Mouse (Mus musculus) splenic B cell, adult 2 months (primary cell): ENCODE data around the gene Mpc2.
A peak's percentile ranks its signal among the peaks of the same experiment; 100 is the strongest.

Source experiments
- DNase-seq: peaks from one replicate; pipeline ENCODE4 v3.0.0-alpha.2; 2011; ENCODE audit warnings: low read depth, low spot score
- H3K27me3 ChIP-seq: 2 replicates; pipeline ENCODE4 v1.6.1; 2012; ENCODE audit warnings: mild to moderate bottlenecking, low read length, moderate library complexity, mixed read lengths; ENCODE audit not compliant: control insufficient read depth, poor library complexity, insufficient read depth, severe bottlenecking
- H3K36me3 ChIP-seq: 2 replicates; pipeline ENCODE4 v1.6.1; 2012; ENCODE audit warnings: mild to moderate bottlenecking, low read length, moderate library complexity, mixed read lengths; ENCODE audit not compliant: control insufficient read depth, poor library complexity, insufficient read depth, severe bottlenecking

The Mpc2 gene

DNA sequence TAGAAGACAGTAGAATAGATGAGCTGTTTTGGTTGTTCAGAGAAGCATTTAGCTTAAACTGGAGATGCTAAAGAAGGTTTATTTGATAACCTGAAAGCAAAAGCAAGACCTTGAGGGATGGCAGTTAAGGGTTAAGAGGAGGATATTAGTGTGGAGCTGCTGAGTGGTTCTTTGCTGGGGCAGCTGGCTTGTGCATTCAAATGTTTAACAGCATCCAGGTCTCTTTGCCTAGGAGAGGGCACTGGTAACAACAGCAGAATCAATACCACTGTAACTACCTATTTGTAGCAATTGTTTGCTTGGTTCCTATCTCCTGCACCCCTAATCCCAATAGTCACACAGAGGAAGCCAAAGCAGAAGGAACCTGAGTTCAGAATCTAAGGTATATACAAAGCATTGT lies 9.3 kb downstream of the Mpc2 start:
- no peak for DNase-seq
- H3K36me3 ChIP-seq, result no peaks in the 10 kb centered on the region
- no peaks in the 10 kb centered on the region for H3K27me3 ChIP-seq

DNA sequence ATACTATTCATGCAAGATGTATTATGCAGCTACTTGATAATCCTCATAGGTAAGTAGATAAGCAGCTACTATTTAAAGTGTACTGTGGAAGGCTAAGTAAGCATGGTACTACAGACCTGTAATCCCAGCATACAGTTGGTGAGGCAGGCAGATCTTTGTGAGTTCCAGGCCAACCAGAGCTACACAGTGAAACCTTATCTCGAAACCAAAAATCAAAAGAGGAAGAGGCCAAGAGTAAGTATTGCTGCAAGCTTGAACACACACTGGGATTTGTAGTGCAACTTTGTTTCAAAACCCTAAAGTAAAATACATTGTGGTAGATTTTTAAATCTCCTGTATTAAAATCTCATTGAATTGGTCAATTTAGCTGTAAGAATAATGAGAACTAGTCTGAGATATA lies 11.1 kb downstream of the Mpc2 start:
- no peaks in the 10 kb centered on the region for H3K36me3 ChIP-seq
- peak; percentile 41 for DNase-seq
- H3K27me3 ChIP-seq, result no peaks in the 10 kb centered on the region

DNA sequence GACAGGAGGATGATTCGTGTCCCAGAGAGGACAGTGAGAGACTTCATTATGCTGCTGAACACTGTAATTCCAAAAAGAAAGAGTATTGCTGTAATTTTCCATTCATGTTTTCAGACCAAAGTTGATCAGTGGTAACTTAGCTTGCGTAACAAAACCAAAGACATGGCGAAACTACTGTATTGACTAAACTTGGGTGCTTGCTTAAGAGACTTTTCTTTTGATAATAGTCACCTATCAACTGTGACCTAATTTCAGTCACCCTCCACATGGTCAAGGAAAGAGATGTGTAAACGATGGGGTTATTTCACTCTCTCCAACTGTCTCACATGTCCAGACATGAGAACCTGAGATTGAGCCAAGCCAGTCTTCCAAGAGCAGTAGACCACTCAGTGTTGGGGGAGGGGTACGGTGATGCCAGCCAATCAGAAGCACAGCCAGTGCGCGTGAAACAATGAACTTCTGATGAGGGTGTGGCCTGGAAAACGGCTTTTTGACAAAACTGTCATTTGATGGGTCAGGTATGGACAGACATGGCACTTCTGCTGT lies 24.3 kb downstream of the Mpc2 start, which contains the start of gene Adcy10:
TSS of gene Adcy10 (plus strand) at position 496 of the 546 bp plus-strand sequence.
- no peaks in the 10 kb centered on the region for H3K27me3 ChIP-seq
- DNase-seq, result no peak
- 0 out of 2 replicates have a peak, but pooled peaks cover 4% of the 10 kb centered on the region for H3K36me3 ChIP-seq

DNA sequence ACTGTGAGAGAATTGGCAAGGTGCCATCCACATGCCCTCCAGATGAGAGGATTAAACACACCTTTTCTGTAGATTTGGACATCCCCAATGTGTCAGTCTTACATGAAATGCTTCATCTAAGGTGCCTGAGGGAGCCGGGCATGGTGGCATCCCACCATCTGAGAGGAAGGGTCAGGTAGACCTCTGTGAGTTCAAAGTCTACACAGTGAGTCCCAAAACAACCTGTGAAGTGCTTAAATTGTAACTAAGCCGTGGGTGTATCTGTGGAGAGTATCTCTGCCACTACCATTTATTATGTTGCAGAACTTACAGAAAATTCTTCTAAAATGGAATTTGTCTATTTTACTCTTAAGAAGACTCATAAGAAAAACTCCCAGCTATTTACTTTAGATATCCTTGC lies 25.7 kb downstream of the Mpc2 start:
- no peaks in the 10 kb centered on the region for H3K27me3 ChIP-seq
- no peak for DNase-seq
- 0 out of 2 replicates have a peak, but pooled peaks cover 2% of the 10 kb centered on the region for H3K36me3 ChIP-seq

GRCm38 (mm10) chr1:165489197-165489596 lies 28.8 kb downstream of the Mpc2 start:
- no peaks in the 10 kb centered on the region for H3K36me3 ChIP-seq
- no peaks in the 10 kb centered on the region for H3K27me3 ChIP-seq
- no peak for DNase-seq

- Histone ChIP-seq H3K27me3 (no peaks in the 10 kb centered on the region), H3K36me3 (no peaks in the 10 kb centered on the region)
- DNase-seq, result no peak
Observed at GRCm38 (mm10) chr1:165498856-165499255, 38.4 kb downstream of the Mpc2 start.

DNA sequence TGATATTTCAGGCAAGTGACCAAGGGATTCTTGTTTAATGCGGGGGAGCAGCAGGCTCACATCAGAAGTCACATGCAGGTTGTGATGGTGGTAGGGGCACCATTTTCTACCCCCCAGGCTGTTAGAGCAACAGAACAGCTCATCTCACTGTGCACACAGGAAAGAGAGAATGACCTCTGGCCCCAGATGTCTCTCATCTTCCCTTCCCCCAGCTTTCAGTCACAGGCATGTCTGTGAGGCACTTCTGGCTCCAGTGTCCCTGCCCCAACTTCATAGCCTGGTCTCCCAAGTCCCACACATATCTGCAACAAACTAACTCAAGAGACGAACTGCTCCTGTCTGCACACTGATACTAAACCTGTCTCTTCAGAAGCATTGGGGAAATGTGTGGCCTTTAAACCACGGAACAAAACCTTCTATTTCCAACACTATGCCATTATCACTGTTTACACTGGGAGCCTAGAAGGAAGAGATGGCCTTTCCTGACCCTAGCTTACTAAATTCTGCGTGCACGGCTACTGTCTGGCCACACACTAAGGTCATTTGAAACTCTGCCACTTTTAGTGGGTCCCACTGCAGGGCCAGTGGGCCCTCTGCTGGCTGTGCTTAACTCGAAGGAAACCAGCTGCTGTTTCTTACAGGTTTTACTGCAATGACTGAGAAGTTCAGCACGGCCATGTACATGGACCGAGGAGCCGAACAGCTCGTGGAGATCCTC lies 43.0 kb downstream of the Mpc2 start:
- Histone ChIP-seq H3K27me3 (no peaks in the 10 kb centered on the region), H3K36me3 (no peaks in the 10 kb centered on the region)
- DNase-seq, result peak; percentile 38

DNA sequence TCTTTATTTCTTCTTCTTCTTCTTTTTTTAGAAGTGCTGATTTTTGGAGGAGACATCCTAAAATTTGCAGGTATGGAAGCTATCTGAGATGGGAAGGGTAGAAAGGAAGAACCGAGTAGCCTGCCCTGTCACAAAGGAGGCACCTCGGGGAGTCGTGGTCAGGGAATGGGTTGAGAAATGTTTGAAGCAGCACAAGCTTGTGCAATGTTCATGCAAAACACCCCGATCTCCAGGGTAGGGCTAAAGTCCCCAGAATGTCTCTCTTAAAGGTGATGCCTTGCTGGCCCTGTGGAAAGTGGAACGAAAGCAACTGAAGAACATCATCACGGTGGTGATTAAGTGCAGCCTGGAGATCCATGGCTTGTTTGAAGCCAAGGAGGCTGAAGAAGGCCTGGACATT lies 45.9 kb downstream of the Mpc2 start:
- no peak for DNase-seq
- no peaks in the 10 kb centered on the region for H3K36me3 ChIP-seq
- H3K27me3 ChIP-seq, result no peaks in the 10 kb centered on the region

GRCm38 (mm10) chr1:165510161-165510560 lies 49.7 kb downstream of the Mpc2 start:
- no peak for DNase-seq
- no peaks in the 10 kb centered on the region for H3K36me3 ChIP-seq

DNA sequence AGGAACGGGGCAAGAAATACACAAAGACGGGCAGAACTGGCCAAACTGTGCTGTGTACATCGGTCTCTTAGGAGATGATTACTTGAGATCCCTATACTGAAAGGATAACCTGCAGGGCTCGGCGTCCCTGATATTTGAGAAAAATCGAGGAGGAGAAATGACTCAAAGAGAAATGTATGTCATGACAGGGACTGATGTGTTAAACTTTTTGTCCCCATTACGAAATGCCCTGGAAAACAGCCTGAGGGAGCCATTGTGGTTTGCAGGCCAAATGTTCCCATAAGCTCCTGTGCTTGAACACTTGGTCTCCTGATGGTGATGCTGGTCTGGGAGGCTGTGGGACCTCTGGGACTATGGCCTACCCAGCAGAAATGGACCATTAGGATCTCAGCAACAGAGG lies 60.3 kb downstream of the Mpc2 start:
- Histone ChIP-seq H3K27me3 (no peaks in the 10 kb centered on the region), H3K36me3 (no peaks in the 10 kb centered on the region)
- no peak for DNase-seq

More at GRCm38 (mm10) chr1:165510161-165510560, 49.7 kb downstream of the Mpc2 start:
- no peaks in the 10 kb centered on the region for H3K27me3 ChIP-seq
